Mouse (Mus musculus) kidney, embryonic 14.5 days (tissue): Measurements from ENCODE around the gene Strn. TPM values are rescaled to one million over a fixed set of nuclear protein-coding genes. Genes with fewer than 3 reads are reported as not detected.
A peak's percentile ranks its signal among the peaks of the same experiment; 100 is the strongest.

Source experiments
- ATAC-seq: fragments of 200-750 bp; cut with Nextera tagmentation; 2 replicates; pipeline ENCODE4 v1.8.0; 2017; ENCODE audit warnings: moderate number of reproducible peaks, mild to moderate bottlenecking, moderate TSS enrichment, moderate library complexity; ENCODE audit not compliant: low FRiP score, low TSS enrichment
- H3K27ac ChIP-seq: fragments of 300-500 bp; sonication (generic); 2 replicates; pipeline ENCODE4 v1.5.1; 2014; ENCODE audit warnings: low read depth, mild to moderate bottlenecking, low read length, moderate library complexity, mixed read lengths
- H3K27me3 ChIP-seq: fragments of 300-500 bp; sonication (generic); 2 replicates; pipeline ENCODE4 v1.6.1; 2014; ENCODE audit warnings: mild to moderate bottlenecking, low read length; ENCODE audit not compliant: control insufficient read depth, insufficient read depth
- H3K36me3 ChIP-seq: fragments of 300-500 bp; sonication (generic); 2 replicates; pipeline ENCODE4 v1.6.1; 2014; ENCODE audit warnings: low read length, mixed read lengths; ENCODE audit not compliant: control insufficient read depth, insufficient read depth
- H3K4me1 ChIP-seq: fragments of 300-500 bp; sonication (generic); 2 replicates; pipeline ENCODE4 v1.6.1; 2014; ENCODE audit warnings: low read length, mixed read lengths; ENCODE audit not compliant: control insufficient read depth, insufficient read depth
- H3K4me2 ChIP-seq: fragments of 300-500 bp; sonication (generic); replicated peaks from 2 replicates; pipeline ENCODE4 v1.6.1; 2014; ENCODE audit warnings: low read depth, mild to moderate bottlenecking, low read length
- H3K4me3 ChIP-seq: fragments of 300-500 bp; sonication (generic); 2 replicates; pipeline ENCODE4 v1.5.1; 2014; ENCODE audit warnings: mild to moderate bottlenecking, low read length
- H3K9ac ChIP-seq: fragments of 300-500 bp; sonication (generic); 2 replicates; pipeline ENCODE4 v1.6.1; 2014; ENCODE audit warnings: low read depth, mild to moderate bottlenecking, low read length, moderate library complexity
- H3K9me3 ChIP-seq: fragments of 300-500 bp; sonication (generic); 2 replicates; pipeline ENCODE4 v1.6.1; 2016; ENCODE audit warnings: low read length; ENCODE audit not compliant: control insufficient read depth
- WGBS: fragments of 180-500 bp; shearing (Covaris S2); extraction: QIAGEN DNeasy Blood & Tissue Kit; methylation state at CpG from one replicate; pipeline ENCODE4 v1.1.7; 2014; 5-methylcytosine and 5-hydroxymethylcytosine counted together
- polyA plus RNA-seq: library from polyadenylated mRNA; unstranded; fragments of >200 nt; fragmentation: Nextera tagmentation; extraction: Ambion mirVana; gene quantifications from 2 replicates; pipeline ENCODE4 v1.2.1, GENCODE M21; 2014

The Strn gene
- polyA plus RNA-seq, 1 experiment from 2014 or later = 8.6 TPM

- Histone ChIP-seq H3K9ac (no peak overlapping the region), H3K27ac (no peak overlapping the region), H3K4me1 (no peaks in the 10 kb centered on the region), H3K4me3 (no peak overlapping the region), H3K36me3 (no peaks in the 10 kb centered on the region), H3K9me3 (0 out of 2 replicates have a peak, but pooled peaks cover 3% of the 10 kb centered on the region), H3K27me3 (no peaks in the 10 kb centered on the region), H3K4me2 (no peak overlapping the region)
- WGBS = 92% methylated on average over 7 of the region's 7 CpGs
- ATAC-seq = no peak
These were observed 117.0 kb downstream of the Strn start for GRCm38 (mm10) chr17:78619981-78620380.

GRCm38 (mm10) chr17:78618164-78618693, 118.8 kb downstream of the Strn start:
- H3K9me3 ChIP-seq = no peaks in the 10 kb centered on the region
- H3K27ac ChIP-seq = no peak overlapping the region
- WGBS = 33% methylated on average over 5 of the region's 5 CpGs
- no peaks in the 10 kb centered on the region for H3K27me3 ChIP-seq
- H3K9ac ChIP-seq = no peak overlapping the region
- no peaks in the 10 kb centered on the region for H3K36me3 ChIP-seq
- H3K4me3 ChIP-seq = no peak overlapping the region
- ATAC-seq = peak; percentile 84
- no peak overlapping the region for H3K4me2 ChIP-seq
- no peaks in the 10 kb centered on the region for H3K4me1 ChIP-seq

- Histone ChIP-seq H3K36me3 (no peaks in the 10 kb centered on the region), H3K9ac (no peak overlapping the region), H3K27ac (no peak overlapping the region), H3K4me3 (no peak overlapping the region), H3K27me3 (no peaks in the 10 kb centered on the region), H3K4me2 (no peak overlapping the region), H3K4me1 (no peaks in the 10 kb centered on the region), H3K9me3 (no peaks in the 10 kb centered on the region)
- 83% methylated on average over 3 of the region's 3 CpGs for WGBS
- no peak for ATAC-seq
These were observed 121.9 kb downstream of the Strn start for GRCm38 (mm10) chr17:78615096-78615495.

- H3K36me3 ChIP-seq = no peaks in the 10 kb centered on the region
- no peak overlapping the region for H3K27ac ChIP-seq
- no peak overlapping the region for H3K4me3 ChIP-seq
- no peak overlapping the region for H3K4me2 ChIP-seq
- no peak overlapping the region for H3K9ac ChIP-seq
- no peaks in the 10 kb centered on the region for H3K9me3 ChIP-seq
- H3K4me1 ChIP-seq = no peaks in the 10 kb centered on the region
- WGBS = 70% methylated on average over 2 of the region's 2 CpGs
- no peaks in the 10 kb centered on the region for H3K27me3 ChIP-seq
- no peak for ATAC-seq
These were observed 122.5 kb downstream of the Strn start for GRCm38 (mm10) chr17:78614481-78614880.

- Histone ChIP-seq H3K4me2 (no peak overlapping the region), H3K27ac (no peak overlapping the region), H3K36me3 (no peaks in the 10 kb centered on the region), H3K27me3 (no peaks in the 10 kb centered on the region), H3K9ac (no peak overlapping the region), H3K4me1 (no peaks in the 10 kb centered on the region), H3K4me3 (no peak overlapping the region), H3K9me3 (no peaks in the 10 kb centered on the region)
- WGBS = 73% methylated on average over 6 of the region's 6 CpGs
- no peak for ATAC-seq
These were observed 125.9 kb downstream of the Strn start for GRCm38 (mm10) chr17:78611117-78611516.

GRCm38 (mm10) chr17:78609191-78609855, 127.7 kb downstream of the Strn start:
- no peaks in the 10 kb centered on the region for H3K4me1 ChIP-seq
- H3K9me3 ChIP-seq = no peaks in the 10 kb centered on the region
- H3K9ac ChIP-seq = no peak overlapping the region
- no peak for ATAC-seq
- WGBS = 85% methylated on average over 13 of the region's 13 CpGs
- H3K27me3 ChIP-seq = no peaks in the 10 kb centered on the region
- no peak overlapping the region for H3K27ac ChIP-seq
- no peak overlapping the region for H3K4me2 ChIP-seq
- H3K36me3 ChIP-seq = no peaks in the 10 kb centered on the region
- no peak overlapping the region for H3K4me3 ChIP-seq

- Histone ChIP-seq H3K36me3 (no peaks in the 10 kb centered on the region), H3K27ac (no peak overlapping the region), H3K4me3 (no peak overlapping the region), H3K27me3 (no peaks in the 10 kb centered on the region), H3K4me2 (no peak overlapping the region), H3K9ac (no peak overlapping the region), H3K9me3 (no peaks in the 10 kb centered on the region), H3K4me1 (no peaks in the 10 kb centered on the region)
- ATAC-seq = no peak
- 68% methylated on average over 8 of the region's 8 CpGs for WGBS
These were observed 128.3 kb downstream of the Strn start for GRCm38 (mm10) chr17:78608716-78609115.

GRCm38 (mm10) chr17:78608135-78608670, 128.8 kb downstream of the Strn start:
- H3K36me3 ChIP-seq = no peaks in the 10 kb centered on the region
- WGBS = 15% methylated on average over 16 of the region's 16 CpGs

GRCm38 (mm10) chr17:78604431-78604830, 132.6 kb downstream of the Strn start:
- Histone ChIP-seq H3K36me3 (no peaks in the 10 kb centered on the region), H3K27ac (no peak overlapping the region), H3K27me3 (no peaks in the 10 kb centered on the region), H3K4me1 (no peaks in the 10 kb centered on the region), H3K9me3 (no peaks in the 10 kb centered on the region), H3K4me3 (no peak overlapping the region), H3K4me2 (no peak overlapping the region), H3K9ac (no peak overlapping the region)
- WGBS = 74% methylated on average over 6 of the region's 6 CpGs
- no peak for ATAC-seq

More at GRCm38 (mm10) chr17:78608135-78608670, 128.8 kb downstream of the Strn start:
- Histone ChIP-seq H3K27ac (no peak overlapping the region), H3K4me1 (no peaks in the 10 kb centered on the region), H3K4me2 (no peak overlapping the region), H3K4me3 (no peak overlapping the region), H3K27me3 (no peaks in the 10 kb centered on the region), H3K9ac (no peak overlapping the region), H3K9me3 (no peaks in the 10 kb centered on the region)
- ATAC-seq = no peak
